Mouse (Mus musculus): ENCODE data around the gene Tnfsf14.
A peak's percentile ranks its signal among the peaks of the same experiment; 100 is the strongest.

Gene Tnfsf14

GRCm38 (mm10) chr17:57201841-57202724, 8.1 kb upstream of the Tnfsf14 start:
- DNase-seq = peak in 1 of 2 experiments; percentile 40

DNA sequence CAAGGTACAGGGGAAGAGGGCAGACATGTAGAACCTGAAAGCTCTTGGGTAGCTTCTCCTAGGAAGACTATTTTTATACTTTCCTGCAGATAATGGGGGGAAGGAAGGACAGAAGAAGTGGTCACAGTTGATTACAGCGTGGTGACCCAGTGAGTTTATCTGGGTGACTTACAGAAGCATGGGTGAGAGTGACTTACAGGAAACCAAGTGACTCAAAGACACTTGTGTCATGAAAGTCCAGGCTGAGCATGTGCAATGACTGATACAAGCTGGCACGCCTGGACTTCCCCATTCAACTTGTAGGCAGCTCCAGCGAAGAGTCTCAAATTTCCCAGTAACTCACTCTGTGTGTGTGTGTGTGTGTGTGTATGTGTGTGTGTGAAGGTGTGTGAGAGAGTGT, 4.3 kb upstream of the Tnfsf14 start:
- DNase-seq = no peak

DNA sequence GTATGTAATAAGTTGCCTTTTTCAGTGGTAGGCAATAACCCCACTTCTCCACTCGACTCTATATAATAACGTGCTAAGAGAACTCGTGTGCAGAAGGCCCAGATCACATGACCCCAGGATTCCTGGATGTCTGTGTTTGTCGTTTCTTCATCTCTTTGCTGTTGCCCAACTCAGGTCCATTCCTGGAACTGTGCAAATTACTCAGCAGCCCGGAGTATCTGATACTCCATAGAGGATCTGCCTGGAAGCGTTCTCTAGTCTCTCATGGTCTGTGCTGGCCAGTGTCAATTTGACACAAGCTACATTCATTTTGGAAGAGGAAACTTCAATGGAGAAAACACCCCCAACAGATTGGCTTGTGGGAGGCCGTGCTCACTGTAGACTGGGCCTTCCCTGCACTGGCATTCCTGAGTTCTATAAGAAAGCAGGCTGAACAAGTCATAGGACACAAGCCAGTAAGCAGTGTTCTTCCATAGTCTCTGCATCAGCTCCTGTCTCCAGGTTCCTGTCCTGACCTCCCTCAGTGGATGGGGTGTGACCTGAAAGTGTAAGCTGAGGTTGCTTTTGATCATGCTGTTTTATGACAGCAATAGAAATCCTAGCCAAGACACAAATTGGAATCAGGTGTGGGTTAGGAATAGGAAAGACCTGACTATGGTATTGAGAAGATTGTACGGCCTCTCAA, 1.5 kb upstream of the Tnfsf14 start:
- no peak for DNase-seq

GRCm38 (mm10) chr17:57194771-57195170, 794 bp upstream of the Tnfsf14 start:
- DNase-seq = no peak

DNA sequence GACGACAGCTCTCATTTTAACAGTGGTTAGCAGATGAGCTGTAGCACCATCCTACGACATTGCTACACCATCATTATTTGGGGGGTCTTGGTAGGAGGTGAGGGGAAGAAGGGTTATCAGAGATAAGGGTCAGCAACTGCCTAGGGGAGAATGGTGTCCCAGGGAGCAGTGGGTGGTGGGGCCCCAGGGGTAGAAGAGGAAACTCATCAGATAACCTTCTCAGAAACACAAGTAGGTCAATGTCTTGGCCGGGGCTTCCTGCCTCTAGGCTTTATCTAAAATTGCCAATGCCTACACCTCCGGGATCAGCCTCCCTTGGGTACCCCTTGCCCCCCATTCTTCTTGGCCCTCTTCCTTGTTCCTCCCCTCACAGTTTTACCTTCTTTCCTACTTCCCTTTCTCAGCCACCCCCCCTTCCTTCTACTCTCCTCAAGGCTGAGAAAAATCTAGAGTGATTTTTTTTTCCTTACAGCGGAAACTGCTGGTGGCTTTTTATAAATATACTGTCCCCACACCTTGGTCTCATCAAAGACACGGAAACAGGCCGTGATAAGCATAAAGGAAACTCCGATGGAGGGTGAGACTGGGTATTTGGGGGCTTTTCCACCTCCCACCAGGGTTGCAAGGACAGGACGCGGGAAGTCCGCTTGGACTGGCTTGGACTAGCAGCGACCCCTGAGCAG, 5.3 kb downstream of the Tnfsf14 start:
- DNase-seq = no peak

GRCm38 (mm10) chr17:57185641-57186040, 8.3 kb downstream of the Tnfsf14 start:
- DNase-seq = no peak

GRCm38 (mm10) chr17:57182871-57183270, 11.1 kb downstream of the Tnfsf14 start:
- DNase-seq = no peak

DNA sequence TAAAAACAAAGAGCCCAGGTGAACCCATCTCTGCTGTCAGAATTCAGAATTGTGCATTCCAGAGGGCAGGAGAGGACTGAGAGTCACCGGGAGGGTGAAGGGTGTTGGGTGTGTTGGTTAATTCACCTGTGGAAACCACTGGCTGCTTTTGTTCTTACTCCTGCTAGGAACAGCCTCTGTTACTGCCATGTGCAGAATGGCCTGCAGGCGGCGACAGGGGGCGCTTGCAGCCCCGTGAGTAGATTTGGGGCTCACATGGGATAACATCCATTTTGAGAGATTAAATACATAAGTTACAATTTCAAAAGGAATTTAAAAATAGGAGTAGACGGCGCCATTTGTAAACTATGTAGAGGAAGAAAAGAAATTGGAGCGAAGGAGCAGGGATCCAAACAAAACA, 13.6 kb downstream of the Tnfsf14 start:
- DNase-seq = peak; percentile 15 to 65

GRCm38 (mm10) chr17:57173351-57173750, 20.6 kb downstream of the Tnfsf14 start:
- no peak for DNase-seq

DNA sequence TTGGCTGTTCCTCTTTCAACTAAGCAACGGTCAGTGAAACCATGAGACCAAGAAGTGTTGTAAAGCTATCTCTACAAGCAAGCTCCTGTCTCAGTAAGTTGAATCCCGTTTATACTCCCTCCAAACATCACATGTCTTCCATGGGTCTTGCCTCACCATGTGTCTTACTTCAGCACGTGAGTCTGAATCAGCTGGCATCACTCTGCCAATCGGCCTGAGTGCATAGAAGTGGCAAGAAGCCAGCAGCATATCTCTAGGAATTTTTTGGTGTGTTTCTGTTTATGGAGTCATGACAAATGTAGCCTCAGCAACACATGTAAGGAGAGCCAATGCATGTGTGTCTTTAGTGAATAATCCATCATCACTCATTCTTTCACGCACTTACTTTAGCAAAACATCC, 21.6 kb downstream of the Tnfsf14 start:
- DNase-seq = no peak

- no peak for DNase-seq
These were observed 23.2 kb downstream of the Tnfsf14 start for GRCm38 (mm10) chr17:57170616-57171260.

DNA sequence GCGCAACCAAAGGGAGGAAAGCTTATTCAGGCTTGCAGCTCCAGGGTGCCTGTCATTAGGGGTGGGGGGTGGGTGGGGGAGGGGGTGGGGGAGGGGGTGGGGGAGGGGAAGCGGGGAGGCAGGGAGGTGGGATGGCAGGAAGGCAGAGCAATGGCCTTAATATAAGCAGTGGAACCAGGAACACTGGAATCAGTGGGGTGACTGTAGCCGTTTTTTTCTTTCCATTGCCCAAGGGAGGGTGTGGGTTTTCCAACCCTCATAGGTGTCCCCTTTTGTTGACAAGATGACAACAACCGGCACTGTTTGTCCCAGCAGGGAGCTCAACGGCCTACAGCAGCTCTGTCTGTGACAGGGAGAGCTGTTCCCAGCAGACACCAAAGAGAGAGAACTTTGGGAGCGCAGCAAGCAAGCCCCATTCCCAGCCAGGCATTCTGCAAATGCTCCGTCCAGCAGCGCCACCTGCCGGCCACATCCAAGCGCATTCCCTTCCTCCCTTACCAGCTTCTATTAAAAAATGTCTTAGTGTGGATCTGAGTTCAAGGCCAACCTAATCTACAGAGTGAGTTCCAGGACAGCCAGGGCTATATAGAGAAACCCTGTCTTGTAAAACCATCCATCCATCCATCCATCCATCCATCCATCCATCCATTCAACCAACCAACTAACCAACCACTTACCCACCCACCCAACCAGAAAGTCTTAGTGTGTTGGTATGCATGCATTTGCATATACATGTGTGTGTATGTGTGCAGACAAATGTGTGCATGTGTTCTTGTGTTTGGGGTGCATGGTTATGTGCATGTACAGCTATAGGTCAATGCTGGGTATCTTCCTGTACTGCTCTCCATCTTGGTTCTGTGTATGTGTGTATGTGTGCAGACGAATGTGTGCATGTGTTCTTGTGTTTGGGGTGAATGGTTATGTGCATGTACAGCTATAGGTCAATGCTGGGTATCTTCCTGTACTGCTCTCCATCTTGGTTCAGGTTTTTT, 26.9 kb downstream of the Tnfsf14 start:
- DNase-seq = peak; percentile 84 to 97

- DNase-seq = no peak
These were observed 40.2 kb downstream of the Tnfsf14 start for GRCm38 (mm10) chr17:57153787-57154186.

- no peak for DNase-seq
These were observed 41.0 kb downstream of the Tnfsf14 start for GRCm38 (mm10) chr17:57153006-57153405.

- DNase-seq = peak in 1 of 2 experiments; percentile 4
These were observed 44.8 kb downstream of the Tnfsf14 start, which contains the start of gene Cd70 for GRCm38 (mm10) chr17:57148994-57149803. Gene Cd70, minus strand, starts transcription at chr17:57149777.

- DNase-seq = no peak
These were observed 45.6 kb downstream of the Tnfsf14 start for GRCm38 (mm10) chr17:57148343-57148742.

DNA sequence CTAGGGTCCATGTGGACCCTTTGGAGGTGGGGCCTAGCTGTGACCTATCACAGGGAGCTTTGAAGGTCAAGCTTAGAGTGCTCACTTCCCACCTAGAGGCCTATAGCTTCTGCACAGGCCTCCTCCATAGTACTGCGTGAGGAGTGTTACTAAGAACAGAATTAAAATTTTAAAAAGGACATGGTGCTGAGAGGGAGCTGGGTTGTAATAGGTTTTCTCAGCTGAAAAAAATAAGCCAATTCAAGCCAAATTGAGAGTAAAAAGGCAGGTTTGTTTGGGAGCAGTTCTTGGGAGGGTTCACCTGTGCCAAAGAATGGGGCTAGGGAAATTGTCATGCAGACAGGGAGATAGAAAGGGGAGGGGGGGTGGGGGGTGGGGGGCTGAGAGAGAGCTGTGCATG, 48.9 kb downstream of the Tnfsf14 start:
- DNase-seq = no peak

GRCm38 (mm10) chr17:57143704-57144103, 50.3 kb downstream of the Tnfsf14 start:
- no peak for DNase-seq

DNA sequence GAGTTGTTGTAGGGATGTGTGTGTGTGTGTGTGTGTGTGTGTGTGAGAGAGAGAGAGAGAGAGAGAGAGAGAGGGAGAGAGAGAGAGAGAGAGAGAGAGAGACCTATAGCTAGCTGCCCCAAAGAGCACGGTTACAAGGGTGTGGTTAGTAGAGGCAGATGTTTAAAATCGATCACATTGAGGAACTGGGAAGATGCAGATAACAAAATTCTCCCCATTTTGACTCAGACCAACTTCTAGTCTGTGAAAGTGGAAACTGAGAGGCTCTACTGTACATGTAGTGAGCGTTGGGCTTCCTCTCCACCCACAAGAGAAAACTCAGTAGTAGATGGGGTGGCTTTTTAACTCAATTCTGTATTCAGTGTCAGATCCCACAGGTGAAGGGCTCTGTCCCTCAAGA, 54.3 kb downstream of the Tnfsf14 start:
- no peak for DNase-seq

All from kidney, postnatal 36 days (tissue).